Mouse (Mus musculus): ENCODE results near the gene Zrsr2. TPM values are rescaled to one million over a fixed set of nuclear protein-coding genes. Genes with fewer than 3 reads are reported as not detected.

Zrsr2 gene
- total RNA-seq, 2 experiments from 2014 or later, result 41.1 to 52.1 TPM

GRCm38 (mm10) chrX:163897354-163897753, 61.1 kb downstream of the Zrsr2 start:
- no peak for DNase-seq (ENCODE audit: low spot score in 2 of 2)

GRCm38 (mm10) chrX:163885539-163885981, 72.9 kb downstream of the Zrsr2 start:
- DNase-seq (ENCODE audit: low spot score in 2 of 2), result no peak

Other genes with a start within 250 kb of the Zrsr2 start
- gene Rnf138rt1, start 197.3 kb downstream of the Zrsr2 start, total RNA-seq (2021), result 1 to 10 TPM; 1.2 to 1.4 TPM
- gene Ap1s2, start 49.6 kb downstream of the Zrsr2 start, total RNA-seq (2021), result 10 to 100 TPM; 39.9 to 41.8 TPM
- gene Car5b, start 69.3 kb upstream of the Zrsr2 start, total RNA-seq (2021), result 1 to 10 TPM; 3.0 to 3.6 TPM
- 10 to 100 TPM; 10.5 to 13.6 TPM for gene Siah1b, start 117.8 kb upstream of the Zrsr2 start, total RNA-seq (2021)
- gene Cltrn, start 130.2 kb upstream of the Zrsr2 start, total RNA-seq (2021), result not detected
- 1 to 10 TPM; 1.4 to 1.8 TPM for gene Ace2, start 180.7 kb upstream of the Zrsr2 start, total RNA-seq (2021)

All from layer of hippocampus, postnatal 14 days (tissue).